Mouse (Mus musculus) liver, embryonic 14.5 days (tissue): ENCODE data around the gene Sprn. TPM values are rescaled to one million over a fixed set of nuclear protein-coding genes. Genes with fewer than 3 reads are reported as not detected.

Source experiments
- ATAC-seq: fragments of 200-750 bp; cut with Nextera tagmentation; 2 replicates; pipeline ENCODE4 v1.8.0; 2017; ENCODE audit warnings: moderate number of reproducible peaks, mild to moderate bottlenecking, moderate library complexity; ENCODE audit not compliant: insufficient read depth
- DNase-seq, 3 experiments: peaks; one replicate each; pipeline ENCODE4 v3.0.0-alpha.2; 2012 to 2013; ENCODE audit warnings: low read depth in 3 of 3, low spot score in 3 of 3
- H3K27ac ChIP-seq: fragments of 300-500 bp; sonication (generic); 2 replicates; pipeline ENCODE4 v1.5.1; 2014; ENCODE audit warnings: moderate library complexity, mild to moderate bottlenecking, control low read depth, inconsistent platforms
- H3K27me3 ChIP-seq: fragments of 300-500 bp; sonication (generic); 2 replicates; pipeline ENCODE4 v1.6.1; 2014; ENCODE audit warnings: mild to moderate bottlenecking, low read length, moderate library complexity; ENCODE audit not compliant: control insufficient read depth, insufficient read depth
- H3K36me3 ChIP-seq: fragments of 300-500 bp; sonication (generic); replicated peaks from 2 replicates; pipeline ENCODE4 v1.6.1; 2014; ENCODE audit warnings: low read depth; ENCODE audit not compliant: control insufficient read depth, insufficient read depth
- H3K4me1 ChIP-seq, 2 experiments: fragments of 200-500 bp in 1 of 2; fragments of 300-500 bp in 1 of 2; sonication (generic) in 1 of 2; replicated peaks; 2 replicates each; pipeline ENCODE4 v1.6.1; 2012 to 2014; ENCODE audit warnings: antibody characterized with exemption in 1 of 2, inconsistent platforms in 1 of 2, low read length in 1 of 2; ENCODE audit not compliant: control insufficient read depth in 2 of 2, insufficient read depth in 2 of 2
- H3K4me2 ChIP-seq: fragments of 300-500 bp; sonication (generic); 2 replicates; pipeline ENCODE4 v1.6.1; 2014; ENCODE audit warnings: low read depth, mild to moderate bottlenecking, control low read depth, moderate library complexity
- H3K4me3 ChIP-seq, 2 experiments: fragments of 200-500 bp in 1 of 2; fragments of 300-500 bp in 1 of 2; sonication (generic) in 1 of 2; 2 replicates each; pipeline ENCODE4 v1.5.1; 2012 to 2014; ENCODE audit warnings: low read depth in 2 of 2, low read length in 2 of 2, mild to moderate bottlenecking in 2 of 2, control low read depth in 1 of 2, inconsistent platforms in 1 of 2, moderate library complexity in 1 of 2; ENCODE audit not compliant: insufficient read depth in 1 of 2
- H3K9ac ChIP-seq: fragments of 300-500 bp; sonication (generic); replicated peaks from 2 replicates; pipeline ENCODE4 v1.6.1; 2014; ENCODE audit warnings: mild to moderate bottlenecking, control low read depth, moderate library complexity
- H3K9me3 ChIP-seq: fragments of 300-500 bp; sonication (generic); 2 replicates; pipeline ENCODE4 v1.6.1; 2016; ENCODE audit warnings: low read length, mixed read lengths; ENCODE audit not compliant: control insufficient read depth
- CTCF ChIP-seq: IDR thresholded peaks from 2 replicates; pipeline ENCODE4 v1.5.1; 2016; ENCODE audit warnings: antibody characterized with exemption, low read depth, control low read depth
- EP300 ChIP-seq: IDR thresholded peaks from 2 replicates; pipeline ENCODE4 v1.6.1; 2016; ENCODE audit warnings: antibody characterized with exemption, low read depth
- WGBS: fragments of 180-500 bp; shearing (Covaris S2); extraction: QIAGEN DNeasy Blood & Tissue Kit; methylation state at CpG from one replicate; pipeline ENCODE4 v1.1.7; 2014; ENCODE audit not compliant: insufficient replicate concordance; 5-methylcytosine and 5-hydroxymethylcytosine counted together
- polyA plus RNA-seq, 2 experiments: library from polyadenylated mRNA; depleted of rRNA in 1 of 2; stranded (reverse) in 1 of 2; unstranded in 1 of 2; fragments of >200 nt; fragmentation: Nextera tagmentation in 1 of 2; extraction: Ambion mirVana in 1 of 2; gene quantifications; 2 replicates each; pipeline versions ENCODE4 v1.2.1 to v1.2.3; 2012 to 2014

Sprn gene
- polyA plus RNA-seq (2012; rRNA removed) (0.01 TPM in 1 of 2 replicates, not detected in the other), polyA plus RNA-seq (2014; fragmentation: Nextera tagmentation; extraction: Ambion mirVana) (not detected in 2 replicates)

DNA sequence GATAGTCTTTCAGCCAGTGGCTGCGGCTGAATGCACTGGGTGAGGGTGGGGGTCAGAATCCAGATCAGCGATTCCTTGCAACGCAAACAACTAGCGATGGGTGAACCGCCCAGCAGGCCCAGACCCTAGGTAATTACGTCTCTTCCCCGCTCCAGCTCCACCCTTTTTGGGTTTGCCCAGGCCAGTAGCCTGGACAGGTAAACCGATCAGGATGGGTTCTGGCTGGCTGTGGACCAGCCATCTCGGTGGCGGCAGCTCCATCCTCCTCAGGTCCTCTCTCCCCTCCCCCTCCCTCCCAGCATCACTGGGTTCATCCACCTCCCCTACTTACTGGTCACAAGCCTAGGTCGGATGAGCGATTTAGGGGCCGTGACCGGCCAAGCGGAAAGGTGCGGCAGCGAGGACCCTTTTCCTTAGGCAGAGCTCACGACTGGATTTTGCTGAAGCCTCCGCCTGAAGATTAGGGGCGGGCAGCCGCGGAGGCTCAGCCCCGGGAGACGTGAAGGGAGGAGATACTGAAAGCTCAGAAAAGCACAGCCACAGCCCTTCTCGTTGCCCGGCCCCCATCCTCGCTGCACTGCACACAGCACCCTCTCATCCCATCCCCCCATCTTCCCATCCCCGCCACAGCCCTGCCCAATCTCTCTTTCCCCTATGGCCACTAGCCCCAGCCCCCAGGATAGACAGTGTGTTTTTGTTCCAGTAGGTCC, at the start of gene Sprn:
Gene Sprn, minus strand, starts transcription at position 660 of the 710 bp plus-strand sequence.
- Histone ChIP-seq H3K9ac (no peak within 1 kb of the TSS), H3K36me3 (no peaks in the 10 kb centered on the region; the same call in 1 of the 2 replicates), H3K4me2 (no peak within 1 kb of the TSS), H3K27ac (no peak within 1 kb of the TSS), H3K4me3 (no peak within 1 kb of the TSS), H3K4me1 (no peaks in the 10 kb centered on the region), H3K27me3 (peaks cover 27% of the 10 kb centered on the region), H3K9me3 (no peaks in the 10 kb centered on the region)
- ATAC-seq (no peak), DNase-seq (no peak)
- WGBS = 8% methylated on average over 28 of the region's 28 CpGs
- TF ChIP-seq CTCF (no peak), EP300 (no peak)

DNA sequence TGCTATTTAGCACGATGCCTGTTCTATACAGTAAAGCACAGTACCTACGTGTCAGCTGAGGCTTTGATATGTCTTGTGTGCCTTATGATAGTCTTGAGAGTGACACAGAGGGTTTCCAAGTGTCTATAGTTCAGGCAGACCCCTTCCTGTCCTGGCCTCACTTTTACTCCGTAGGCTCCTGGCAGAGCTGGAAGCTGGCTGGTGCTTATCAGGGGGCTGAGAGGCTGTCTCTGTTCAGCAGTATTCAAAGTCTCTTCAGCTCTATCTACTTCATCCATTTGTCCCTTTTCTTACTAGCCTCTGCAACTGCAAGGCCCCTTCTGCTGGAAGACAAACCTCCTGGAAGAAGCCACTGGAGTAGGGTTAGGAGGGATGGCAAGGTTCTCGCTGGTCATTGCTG, 46.4 kb upstream of the Sprn start:
- no peak overlapping the region for H3K4me3 ChIP-seq
- no peak overlapping the region for H3K4me2 ChIP-seq
- no peaks in the 10 kb centered on the region for H3K9me3 ChIP-seq
- WGBS = 46% methylated on average over 4 of the region's 4 CpGs
- TF ChIP-seq CTCF = no peak
- no peak for TF ChIP-seq EP300
- ATAC-seq (peak; percentile 56; the same call in 1 of the 2 replicates), DNase-seq (no peak)
- no peaks in the 10 kb centered on the region for H3K36me3 ChIP-seq
- H3K4me1 ChIP-seq = peaks cover 0 to 10% of the 10 kb centered on the region in 2 experiments; a peak in 3 of 4 replicates
- H3K9ac ChIP-seq = no peak overlapping the region
- no peaks in the 10 kb centered on the region for H3K27me3 ChIP-seq
- no peak overlapping the region for H3K27ac ChIP-seq

DNA sequence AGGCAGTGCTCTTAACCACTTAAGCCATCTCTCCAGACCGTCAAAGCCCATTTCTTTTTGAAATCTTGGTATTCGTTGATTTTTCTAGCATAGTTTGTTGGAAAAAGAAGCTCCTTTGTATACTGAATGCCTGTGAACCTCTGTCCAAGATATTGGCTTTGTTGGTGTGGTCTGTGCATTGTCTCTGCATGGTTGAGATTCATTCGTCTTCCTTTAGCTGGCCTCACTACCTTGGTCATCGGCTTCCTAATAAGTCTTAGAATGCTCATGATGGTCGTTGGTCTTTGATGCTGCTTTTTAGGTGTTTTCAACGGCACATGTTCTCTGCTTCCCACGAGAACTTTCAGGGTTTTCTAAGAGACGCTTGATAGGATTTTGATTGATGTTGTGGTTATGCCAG, 41.3 kb upstream of the Sprn start:
- H3K27ac ChIP-seq = no peak overlapping the region
- no peak overlapping the region for H3K9ac ChIP-seq
- H3K4me3 ChIP-seq = no peak overlapping the region
- peaks cover 0 to 6% of the 10 kb centered on the region in 2 experiments; a peak in 3 of 4 replicates for H3K4me1 ChIP-seq
- TF ChIP-seq EP300 (no peak), CTCF (no peak)
- no peak for ATAC-seq
- H3K9me3 ChIP-seq = no peaks in the 10 kb centered on the region
- 52% methylated on average over 8 of the region's 8 CpGs for WGBS
- H3K4me2 ChIP-seq = no peak overlapping the region
- H3K36me3 ChIP-seq = no peaks in the 10 kb centered on the region
- no peak for DNase-seq
- no peaks in the 10 kb centered on the region for H3K27me3 ChIP-seq

- Histone ChIP-seq H3K27me3 (no peaks in the 10 kb centered on the region), H3K4me1 (peaks cover 0 to 4% of the 10 kb centered on the region in 2 experiments; a peak in 2 of 4 replicates), H3K9me3 (no peaks in the 10 kb centered on the region), H3K9ac (no peak overlapping the region), H3K4me3 (no peak overlapping the region), H3K4me2 (no peak overlapping the region), H3K36me3 (no peaks in the 10 kb centered on the region), H3K27ac (no peak overlapping the region)
- TF ChIP-seq CTCF (no peak), EP300 (no peak)
- ATAC-seq (no peak), DNase-seq (no peak)
- WGBS = 56% methylated on average over 4 of the region's 4 CpGs
These were observed 39.4 kb upstream of the Sprn start for GRCm38 (mm10) chr7:140194031-140194430.

GRCm38 (mm10) chr7:140192851-140193250, 38.2 kb upstream of the Sprn start:
- peaks cover 0 to 6% of the 10 kb centered on the region in 2 experiments; a peak in 2 of 4 replicates for H3K4me1 ChIP-seq
- H3K36me3 ChIP-seq = no peaks in the 10 kb centered on the region
- no peaks in the 10 kb centered on the region for H3K9me3 ChIP-seq
- 47% methylated on average over 2 of the region's 2 CpGs for WGBS
- H3K27me3 ChIP-seq = no peaks in the 10 kb centered on the region
- no peak overlapping the region for H3K9ac ChIP-seq
- no peak overlapping the region for H3K4me2 ChIP-seq
- no peak for ATAC-seq
- H3K27ac ChIP-seq = no peak overlapping the region
- TF ChIP-seq CTCF = no peak
- TF ChIP-seq EP300 = no peak
- no peak for DNase-seq
- H3K4me3 ChIP-seq = no peak overlapping the region
